Mouse (Mus musculus): Measurements from ENCODE around the gene Heatr4.
A peak's percentile ranks its signal among the peaks of the same experiment; 100 is the strongest.
"Not testable (repeated sequence)": the region's sequence is repeated elsewhere in the genome, so short reads cannot be mapped to it uniquely, and the experiment has no call there.

Gene Heatr4

DNA sequence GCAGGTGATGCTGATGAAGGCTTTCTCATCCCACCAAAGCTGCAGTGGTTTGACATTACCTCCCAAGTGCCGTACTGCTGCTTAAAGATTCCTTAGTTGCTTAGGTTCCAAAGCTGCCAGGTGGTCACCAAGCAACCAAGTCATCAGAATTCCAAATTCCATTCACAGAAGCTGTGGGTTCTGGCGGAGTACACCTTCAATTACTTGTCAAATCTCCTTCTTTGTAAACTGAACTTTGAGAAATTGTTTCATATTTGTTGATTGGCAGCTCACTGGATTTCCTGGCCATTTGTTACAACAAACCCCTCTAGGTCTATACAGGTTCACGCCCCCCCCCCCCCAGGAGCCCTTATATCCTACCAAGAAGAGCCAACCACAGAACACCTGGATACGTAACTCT is at the start of gene Heatr4:
TSS of gene Heatr4 (minus strand) at position 101 of the 400 bp plus-strand sequence.
- no peak for DNase-seq

DNA sequence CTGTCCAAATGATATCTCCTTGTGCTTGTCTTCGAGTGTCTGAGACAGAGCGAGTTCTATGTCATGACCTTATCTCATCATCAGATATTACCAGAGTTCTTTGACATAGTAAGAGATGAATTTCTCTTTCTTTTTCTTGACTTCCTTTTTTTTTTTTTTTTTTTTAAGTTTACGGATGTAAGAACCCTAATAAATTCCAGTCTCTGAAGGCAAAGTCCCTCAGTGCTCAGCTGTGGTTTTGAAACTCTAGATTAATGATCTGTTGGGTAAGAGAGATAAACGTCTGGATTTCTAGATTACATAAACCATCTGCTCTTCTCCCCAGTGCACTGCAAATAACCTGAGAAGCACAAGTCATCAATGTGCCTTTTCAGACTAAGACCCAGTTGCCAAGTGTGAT is 49.5 kb upstream of the Heatr4 start:
- DNase-seq: no peak

DNA sequence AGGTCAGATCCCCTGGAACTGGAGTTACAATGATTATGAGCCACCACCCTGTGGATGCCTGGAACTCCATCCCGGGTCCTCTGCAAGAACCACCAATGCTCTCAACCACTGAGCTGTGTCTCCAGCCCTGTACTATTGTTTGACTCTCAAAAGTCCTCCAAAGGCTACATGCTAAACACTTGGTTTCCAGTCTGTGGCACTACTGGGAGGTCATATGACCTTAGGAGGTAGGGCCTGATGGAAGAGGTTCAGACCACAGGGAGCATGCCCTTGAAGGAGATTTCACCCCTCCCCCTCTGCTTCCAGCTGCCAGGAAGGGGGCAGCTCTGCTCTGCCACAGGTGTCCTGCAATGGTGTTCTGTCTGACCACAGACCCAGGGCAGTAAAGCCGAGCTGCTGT is 48.6 kb upstream of the Heatr4 start:
- not testable (repeated sequence) for DNase-seq

DNA sequence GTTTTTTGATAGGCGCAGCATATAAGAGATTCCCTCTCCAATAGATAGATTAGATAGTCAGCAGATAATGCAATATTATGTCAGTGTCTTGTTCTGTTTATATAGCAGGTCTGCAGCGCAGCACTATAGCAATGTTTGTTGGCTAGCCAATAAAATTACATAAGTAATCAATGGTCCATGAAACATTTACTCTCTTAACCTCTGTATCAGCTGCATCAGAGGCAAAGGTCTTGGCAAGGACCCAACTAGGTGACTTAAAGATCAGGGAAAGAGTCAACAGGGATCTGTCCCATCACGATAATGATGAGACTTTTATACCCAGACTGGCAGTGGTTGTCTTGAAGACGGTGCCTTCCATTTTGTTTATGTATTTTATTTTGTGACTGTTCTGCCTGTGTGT is 48.2 kb upstream of the Heatr4 start:
- no peak for DNase-seq

DNA sequence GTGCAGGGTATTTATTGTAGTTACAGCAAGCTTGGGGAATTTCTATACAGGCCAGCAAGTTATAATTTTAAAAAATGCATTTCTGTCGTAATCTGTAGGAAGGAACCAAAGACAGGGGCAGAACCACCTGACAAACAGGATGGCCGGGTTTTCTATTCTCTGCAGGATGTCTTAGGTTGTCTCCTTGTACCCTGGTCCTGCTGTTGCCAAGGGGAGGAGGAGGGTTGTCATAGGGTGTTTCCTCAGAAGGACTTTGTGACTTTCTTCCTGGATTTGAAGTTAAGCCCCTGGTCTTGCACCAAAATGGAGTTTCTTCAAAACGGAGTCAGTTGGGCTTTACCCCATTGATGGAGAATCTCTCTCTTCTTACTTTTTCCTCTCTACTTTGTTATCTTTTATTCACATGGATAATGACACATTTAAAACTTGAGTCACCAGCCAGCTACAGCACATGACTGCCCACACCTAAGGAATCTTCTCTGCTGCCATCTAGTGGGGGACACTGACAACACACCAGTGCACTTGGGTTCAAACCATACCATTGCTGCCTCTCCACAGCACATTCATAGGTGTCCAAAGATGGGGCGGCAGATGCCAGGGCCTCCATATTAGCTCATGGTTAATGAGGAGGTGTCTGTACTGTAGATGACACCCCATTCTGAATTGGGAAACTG is 46.1 kb upstream of the Heatr4 start:
- DNase-seq: peak; percentile 88 to 93

DNA sequence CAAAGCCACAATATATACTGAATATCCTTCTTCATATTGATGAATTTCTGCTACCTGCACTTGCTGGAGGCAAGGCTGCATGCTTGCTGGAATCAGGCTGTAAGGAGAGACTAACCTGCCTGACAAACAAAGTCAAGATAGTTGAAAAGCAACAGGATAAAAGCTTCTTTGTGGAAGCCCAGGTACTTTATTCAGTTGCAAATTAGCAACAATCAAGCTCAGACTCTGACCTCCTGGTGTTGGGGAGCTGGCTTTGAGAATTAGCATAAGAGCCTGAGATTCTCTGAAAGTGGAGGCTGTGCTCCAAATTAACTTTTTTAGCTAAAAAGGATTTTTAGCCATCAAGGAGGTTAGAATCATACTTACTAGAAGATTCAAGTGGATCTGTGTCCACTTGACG is 44.4 kb upstream of the Heatr4 start:
- not testable (repeated sequence) for DNase-seq

DNA sequence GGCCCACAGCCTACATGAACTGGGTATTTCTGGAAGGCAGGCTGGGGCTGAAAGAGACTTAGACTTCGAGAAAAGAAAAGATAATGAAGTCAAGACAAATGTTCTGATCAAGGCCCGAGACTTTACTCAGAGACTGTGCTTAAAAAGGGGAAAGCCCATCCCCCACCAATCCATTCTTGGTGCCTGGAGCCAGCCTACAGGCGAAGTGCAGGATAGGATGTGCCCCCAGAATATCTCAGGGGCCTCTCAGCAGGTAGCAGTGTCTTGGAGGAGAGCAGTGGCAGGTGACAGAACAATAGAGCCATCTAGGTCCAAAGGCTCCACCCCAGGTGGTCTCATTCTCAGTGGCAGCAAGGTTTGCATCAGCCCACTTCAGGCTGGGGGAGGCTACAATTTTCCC is 43.7 kb upstream of the Heatr4 start:
- not testable (repeated sequence) for DNase-seq

DNA sequence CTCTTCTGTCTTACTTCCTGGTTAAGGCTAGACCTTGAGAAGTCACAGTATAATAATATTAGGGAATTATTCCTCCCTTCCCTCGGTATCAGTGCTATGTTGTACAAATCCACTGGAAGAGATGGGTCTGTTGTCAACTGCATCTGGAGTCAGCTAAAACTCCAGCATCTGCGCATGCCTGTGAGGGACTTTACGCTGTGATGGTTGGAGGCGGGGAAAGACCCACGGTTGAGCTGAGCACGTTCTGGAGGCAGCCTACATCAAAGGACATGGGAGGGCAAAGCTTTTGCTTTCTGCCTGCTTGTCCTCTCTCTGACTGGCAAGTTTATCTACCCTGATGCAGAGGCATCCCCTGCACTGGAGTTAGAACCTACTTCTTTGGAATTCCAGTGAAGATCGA is 41.2 kb upstream of the Heatr4 start:
- no peak for DNase-seq

DNA sequence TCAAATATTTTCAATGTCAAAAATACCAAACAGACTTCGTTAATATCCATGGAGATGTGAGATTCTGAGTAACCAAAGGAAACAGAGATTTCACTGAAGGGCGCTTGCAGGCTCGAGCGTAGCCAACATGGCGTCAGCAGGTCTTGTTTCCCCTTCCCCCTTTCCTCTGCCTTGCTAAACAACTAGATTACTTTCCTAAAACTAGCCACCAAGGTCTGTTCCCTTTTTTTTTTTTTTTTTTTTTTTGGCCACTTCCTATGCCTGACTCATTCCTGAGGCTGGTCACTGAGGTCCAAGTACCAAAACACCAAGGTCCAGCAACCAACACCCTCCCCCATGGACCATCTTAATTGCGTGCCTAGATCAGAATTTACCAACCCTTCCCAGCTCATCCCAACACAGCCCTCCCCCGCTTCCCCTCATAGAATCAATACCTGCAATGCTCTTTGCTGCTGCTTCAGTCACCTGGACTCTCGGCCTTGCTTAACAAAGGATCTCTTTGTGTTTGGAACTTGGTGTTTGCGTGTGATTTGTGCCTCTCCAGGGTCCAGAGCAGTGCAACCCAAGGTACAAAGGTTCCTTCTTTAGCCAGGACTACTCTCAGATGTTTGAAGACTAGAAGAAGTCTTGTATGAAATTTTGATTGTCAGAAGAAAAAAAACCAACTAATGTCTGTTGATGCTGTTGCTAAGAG is 38.5 kb upstream of the Heatr4 start:
- DNase-seq: no peak

DNA sequence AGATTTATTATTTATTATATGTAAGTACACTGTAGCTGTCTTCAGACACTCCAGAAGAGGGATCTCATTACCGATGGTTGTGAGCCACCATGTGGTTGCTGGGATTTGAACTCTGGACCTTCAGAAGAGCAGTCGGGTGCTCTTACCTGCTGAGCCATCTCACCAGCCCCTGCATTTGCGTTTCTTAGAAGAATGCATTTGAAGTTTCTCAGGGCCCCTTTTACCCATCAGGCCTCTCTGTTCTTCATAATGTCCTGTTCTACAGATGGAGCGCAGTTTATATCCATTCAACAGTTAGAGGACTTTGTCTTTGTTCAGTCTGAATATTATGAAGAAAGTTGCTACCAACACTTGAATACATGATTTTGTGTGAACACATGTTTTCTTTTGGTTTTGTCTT is 37.6 kb upstream of the Heatr4 start:
- DNase-seq: not testable (repeated sequence)

DNA sequence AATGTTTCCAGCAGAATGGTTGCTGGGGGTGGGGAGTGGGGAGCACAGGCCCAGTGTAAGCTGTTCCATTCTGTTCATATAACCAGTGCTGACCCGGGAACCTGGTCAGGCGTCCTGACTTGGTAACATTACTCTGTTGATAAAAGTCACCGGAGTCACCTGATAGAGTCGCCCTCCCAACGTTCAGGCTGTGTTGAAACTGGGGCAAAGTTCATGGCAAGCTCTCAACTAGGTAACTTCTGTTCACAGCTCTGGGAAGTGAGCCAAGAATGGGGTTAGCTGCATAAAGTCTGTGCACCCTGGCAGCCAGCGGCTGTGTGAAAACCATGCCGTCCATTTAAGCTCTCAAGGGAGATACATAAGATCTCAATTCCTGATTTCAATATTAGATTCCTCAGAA is 35.9 kb upstream of the Heatr4 start:
- peak in 1 of 2 experiments; percentile 29 for DNase-seq

DNA sequence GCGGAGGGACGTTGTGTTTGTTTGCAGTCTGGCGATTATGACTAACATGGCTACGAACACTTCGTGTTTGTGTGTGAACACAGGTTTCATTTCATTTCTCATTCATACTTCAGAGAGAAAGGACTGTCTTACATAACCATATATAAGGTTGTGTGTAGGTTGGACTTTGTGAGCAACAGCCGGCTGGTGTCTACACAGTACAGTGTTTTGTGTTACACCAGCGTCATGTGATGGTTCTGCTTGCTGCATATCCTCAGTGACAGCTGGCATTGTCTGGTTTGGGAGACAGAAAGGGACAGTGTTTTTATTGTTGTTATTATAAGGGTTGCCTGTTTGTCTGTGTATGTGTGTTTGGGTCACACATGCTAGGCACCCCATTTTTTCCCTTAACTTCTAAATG is 29.0 kb upstream of the Heatr4 start:
- DNase-seq: no peak

DNA sequence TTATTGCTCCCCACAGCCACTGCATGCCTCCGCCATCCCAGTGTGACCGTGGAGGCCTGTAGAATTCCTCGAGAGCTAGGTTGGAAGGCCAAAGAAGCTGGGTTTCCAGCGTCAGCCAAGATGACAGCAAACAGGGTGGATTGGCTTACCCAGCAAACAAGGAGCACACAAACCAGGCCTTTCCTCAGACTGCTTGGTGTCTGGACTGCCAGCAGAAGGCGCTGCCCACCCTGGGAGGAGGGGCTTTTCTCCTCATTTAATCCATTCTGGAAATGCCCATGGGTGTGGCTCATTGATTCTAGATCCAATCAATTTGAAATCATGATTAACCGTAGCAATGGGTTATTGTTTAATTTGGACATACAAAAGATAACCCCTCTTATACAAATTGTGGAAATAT is 28.5 kb upstream of the Heatr4 start:
- peak; percentile 40 to 50 for DNase-seq

DNA sequence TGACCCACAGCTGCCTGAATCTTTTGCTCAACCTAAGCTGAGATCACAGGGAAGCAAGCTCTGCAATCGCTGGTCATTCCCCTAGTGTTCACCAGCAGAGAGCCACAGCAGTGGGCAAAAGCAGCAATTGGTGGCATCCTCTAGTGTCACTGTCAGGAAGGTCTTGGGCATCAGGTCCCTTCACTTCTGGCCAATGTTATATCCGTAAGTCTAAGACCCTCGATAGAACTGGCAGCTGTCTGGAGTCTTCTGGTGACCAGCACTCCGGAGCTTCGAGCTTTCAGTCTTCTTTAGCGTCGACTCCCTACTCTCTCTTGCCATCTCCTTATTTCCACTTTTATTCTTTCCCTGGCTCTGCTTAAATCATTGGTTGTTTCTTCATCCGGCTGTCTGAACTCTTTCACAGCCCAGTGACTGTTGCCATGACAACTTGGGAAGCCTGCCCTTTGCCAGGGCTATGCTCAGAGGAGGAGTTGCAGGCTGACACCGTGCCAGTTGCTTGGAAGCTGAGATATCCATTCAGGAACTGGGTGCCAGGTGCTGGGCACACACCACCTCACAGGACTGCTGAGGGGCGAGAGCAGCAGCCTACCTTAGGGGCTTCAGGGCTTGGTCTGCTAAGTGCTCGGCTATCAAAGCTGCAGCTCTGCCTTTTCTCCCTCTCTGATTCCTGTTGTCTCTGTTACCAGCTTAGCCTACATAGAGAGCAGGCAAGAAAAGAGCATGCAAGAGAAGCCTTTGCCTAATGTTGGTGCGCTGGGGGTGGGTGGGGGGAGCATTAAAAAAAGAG is 26.8 kb upstream of the Heatr4 start:
- peak; percentile 96 to 97 for DNase-seq

DNA sequence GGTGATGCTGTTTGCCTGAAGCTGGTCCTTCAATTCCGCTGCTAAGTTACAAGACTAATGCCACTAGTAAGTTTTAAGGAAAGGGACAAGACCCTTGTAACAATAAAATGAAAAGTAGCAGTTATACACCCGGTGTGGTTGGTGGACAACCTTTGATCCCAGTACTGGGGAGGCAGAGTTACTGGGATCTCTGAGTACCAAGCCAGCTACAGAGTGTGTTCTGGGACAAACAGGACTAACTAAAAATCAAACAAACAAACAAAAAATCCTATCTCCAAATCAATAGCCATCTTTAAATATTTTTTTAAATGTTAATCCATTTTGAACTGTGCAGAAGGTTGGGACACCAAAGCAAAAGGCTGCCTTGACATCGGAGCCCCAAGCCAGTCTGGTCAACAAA is 25.5 kb upstream of the Heatr4 start:
- DNase-seq: no peak

DNA sequence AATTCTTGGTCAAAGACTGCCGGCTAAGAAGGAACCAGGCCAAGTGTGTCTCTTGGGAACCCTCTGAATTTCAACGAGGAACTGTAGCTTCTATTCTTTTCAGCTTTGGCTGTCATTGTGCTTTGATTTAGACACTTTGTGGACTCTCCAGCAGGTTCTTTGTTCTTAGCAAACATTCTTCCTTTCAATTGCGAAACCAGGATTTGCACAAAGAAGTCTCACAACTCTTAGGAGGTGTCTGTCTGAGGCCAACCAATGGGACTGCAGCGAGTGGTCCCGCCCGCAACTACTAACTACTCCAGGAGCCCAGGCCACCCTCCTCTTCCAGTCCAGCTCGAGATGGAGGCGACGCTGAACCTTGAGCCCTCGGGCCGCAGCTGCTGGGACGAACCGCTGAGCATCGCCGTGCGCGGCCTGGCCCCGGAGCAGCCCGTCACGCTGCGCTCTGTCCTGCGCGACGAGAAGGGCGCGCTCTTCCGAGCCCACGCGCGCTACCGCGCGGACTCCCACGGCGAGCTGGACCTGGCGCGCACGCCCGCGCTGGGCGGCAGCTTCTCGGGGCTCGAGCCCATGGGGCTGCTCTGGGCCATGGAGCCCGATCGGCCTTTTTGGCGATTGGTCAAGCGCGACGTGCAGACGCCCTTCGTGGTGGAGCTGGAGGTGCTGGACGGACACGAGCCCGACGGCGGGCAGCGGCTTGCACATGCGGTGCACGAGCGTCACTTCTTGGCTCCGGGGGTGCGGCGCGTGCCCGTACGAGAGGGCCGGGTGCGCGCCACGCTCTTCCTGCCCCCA is 24.7 kb upstream of the Heatr4 start, which contains the start of gene Acot1:
TSS of gene Acot1 (plus strand) at position 320 of the 795 bp plus-strand sequence.
- peak; percentile 81 to 82 for DNase-seq

DNA sequence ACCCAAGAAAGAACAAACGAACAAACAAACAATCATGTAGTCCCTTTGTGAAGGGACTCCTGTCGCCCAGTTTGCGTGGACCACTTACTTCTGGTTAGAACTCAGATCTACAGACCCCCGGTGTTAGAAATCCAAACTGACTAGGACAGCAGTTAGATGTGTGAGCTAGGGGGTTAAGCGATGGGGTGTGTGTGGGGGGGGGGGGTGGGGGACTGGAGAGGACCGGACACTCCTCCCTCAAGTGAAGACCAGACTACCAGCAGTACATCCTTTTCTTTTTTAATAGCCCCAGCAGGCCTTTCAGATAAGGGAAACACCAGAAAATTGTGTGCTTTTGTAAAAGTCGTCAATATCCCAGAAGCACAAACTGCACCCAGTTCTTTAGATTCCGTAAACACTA is 24.1 kb upstream of the Heatr4 start:
- DNase-seq: no peak

DNA sequence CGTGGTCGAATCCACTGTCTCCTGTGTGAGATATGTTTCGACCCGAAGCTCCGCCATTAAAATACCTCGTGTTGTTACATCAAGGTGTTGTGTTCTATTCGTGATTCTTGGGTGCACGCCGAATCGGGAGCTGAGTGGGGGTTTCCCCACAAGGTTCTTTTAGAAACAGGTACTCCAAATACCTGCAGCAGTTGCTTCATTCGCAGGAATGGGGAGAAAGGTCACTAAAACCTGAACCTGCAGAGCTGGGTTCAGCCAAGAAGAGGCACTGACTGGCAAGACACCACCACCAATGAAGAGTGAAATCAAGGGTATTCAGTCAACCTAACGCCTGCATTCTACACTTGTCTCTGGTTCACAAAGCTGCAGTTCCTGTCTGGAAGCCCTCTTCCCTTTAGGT is 23.6 kb upstream of the Heatr4 start:
- no peak for DNase-seq

DNA sequence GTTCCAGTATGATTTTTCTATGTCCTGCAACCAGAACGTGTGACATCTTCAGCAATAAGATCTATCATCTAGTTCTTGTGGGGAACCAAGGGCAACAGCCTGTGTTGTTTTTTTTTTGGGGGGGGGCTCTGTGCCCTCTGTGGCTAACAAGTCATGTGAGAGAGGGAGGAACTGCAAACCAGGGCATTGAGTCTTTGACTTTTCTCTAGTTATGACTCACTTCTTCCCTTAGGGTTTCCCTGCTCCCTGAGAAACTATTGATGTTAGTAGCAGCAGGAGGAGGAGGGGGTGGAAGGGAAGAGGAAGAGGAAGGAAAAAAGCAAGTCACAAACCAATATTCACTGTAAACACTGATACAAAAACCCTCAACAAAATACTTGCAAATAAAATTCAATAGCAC is 19.2 kb upstream of the Heatr4 start:
- DNase-seq: no peak

DNA sequence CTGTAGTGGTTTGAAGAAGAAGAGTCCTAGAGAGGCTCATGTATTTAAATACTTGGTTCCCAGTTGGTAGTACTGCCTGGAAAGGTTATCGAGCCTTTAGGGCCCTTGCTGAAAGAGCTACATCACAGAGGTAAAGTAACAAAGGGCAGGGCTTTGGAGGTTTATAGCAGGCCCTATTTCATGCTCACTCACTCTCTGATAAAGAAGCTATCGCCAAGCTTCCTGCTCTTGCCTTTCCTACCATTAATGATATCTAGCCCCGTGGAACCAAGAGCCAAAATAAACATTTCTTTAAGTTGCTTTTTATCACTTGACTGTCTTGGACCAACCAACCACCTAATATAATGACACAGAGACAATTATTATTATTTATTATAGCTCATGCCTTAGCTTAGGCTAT is 15.8 kb upstream of the Heatr4 start:
- no peak for DNase-seq

DNA sequence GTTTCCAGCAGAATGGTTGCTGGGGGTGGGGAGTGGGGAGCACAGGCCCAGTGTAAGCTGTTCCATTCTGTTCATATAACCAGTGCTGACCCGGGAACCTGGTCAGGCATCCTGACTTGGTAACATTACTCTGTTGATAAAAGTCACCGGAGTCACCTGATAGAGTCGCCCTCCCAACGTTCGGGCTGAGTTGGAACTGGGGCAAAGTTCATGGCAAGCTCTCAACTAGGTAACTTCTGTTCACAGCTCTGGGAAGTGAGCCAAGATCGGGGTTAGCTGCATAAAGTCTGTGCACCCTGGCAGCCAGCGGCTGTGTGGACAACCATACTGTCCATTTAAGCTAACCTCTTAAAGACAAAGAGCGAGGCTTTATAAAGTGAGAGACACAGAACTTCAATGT is 14.6 kb upstream of the Heatr4 start:
- DNase-seq: peak; percentile 44 to 51

DNA sequence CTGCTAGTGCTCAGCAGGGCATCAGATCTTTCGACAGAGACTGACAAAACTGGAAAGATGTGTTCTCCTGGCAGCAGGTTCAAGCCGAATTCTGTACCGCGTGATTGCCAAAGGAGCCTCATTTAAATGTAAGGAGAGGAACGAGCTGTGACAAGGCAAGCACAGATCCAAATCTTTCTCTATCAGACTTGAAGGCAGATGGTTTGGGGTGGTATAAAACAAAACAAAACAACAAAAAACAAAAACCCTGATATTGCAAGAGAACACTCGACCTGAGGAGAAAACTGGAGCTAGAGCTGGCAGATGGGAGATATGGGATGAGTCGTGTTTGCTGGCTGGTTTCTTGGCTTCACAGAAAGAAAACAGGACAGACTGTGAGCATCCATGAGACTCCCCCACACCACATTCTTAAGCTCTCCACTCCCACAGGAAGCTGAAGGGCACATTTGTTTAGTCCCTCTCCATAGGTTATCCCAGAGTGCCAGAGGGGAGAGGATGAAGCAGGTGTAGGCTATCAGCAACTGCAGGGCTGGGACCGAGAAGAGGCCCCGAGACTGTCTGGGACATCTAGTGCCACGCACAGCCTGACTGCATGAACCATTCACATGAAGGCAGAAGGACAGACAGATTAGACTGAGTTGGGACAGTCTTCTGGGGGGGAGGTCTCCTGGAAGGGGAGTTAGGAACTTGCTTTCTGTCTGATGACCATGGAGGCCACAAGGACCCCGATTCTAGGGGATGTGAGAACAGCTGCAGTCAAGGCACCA is 13.9 kb upstream of the Heatr4 start:
- DNase-seq: peak; percentile 40 to 44

All from cerebellum, postnatal 10 days (tissue).